Mouse (Mus musculus) lung, embryonic 16.5 days (tissue): ENCODE data around the gene Phf12. TPM values are rescaled to one million over a fixed set of nuclear protein-coding genes. Genes with fewer than 3 reads are reported as not detected.
A peak's percentile ranks its signal among the peaks of the same experiment; 100 is the strongest.

ENCODE experiments used
- ATAC-seq: fragments of 200-750 bp; cut with Nextera tagmentation; 2 replicates; pipeline ENCODE4 v1.8.0; 2017; ENCODE audit warnings: low read depth, mild to moderate bottlenecking, moderate library complexity
- H3K27ac ChIP-seq: fragments of 300-500 bp; sonication (generic); 2 replicates; pipeline ENCODE4 v1.5.1; 2014; ENCODE audit warnings: mild to moderate bottlenecking, control low read depth, low read length
- H3K27me3 ChIP-seq: fragments of 300-500 bp; sonication (generic); 2 replicates; pipeline ENCODE4 v1.6.1; 2014; ENCODE audit warnings: low read depth, low read length, mixed read lengths; ENCODE audit not compliant: control insufficient read depth, insufficient read depth
- H3K36me3 ChIP-seq: fragments of 300-500 bp; sonication (generic); 2 replicates; pipeline ENCODE4 v1.6.1; 2014; ENCODE audit warnings: low read length; ENCODE audit not compliant: control insufficient read depth, insufficient read depth
- H3K4me1 ChIP-seq: fragments of 300-500 bp; sonication (generic); replicated peaks from 2 replicates; pipeline ENCODE4 v1.6.1; 2014; ENCODE audit warnings: low read length, mixed read lengths; ENCODE audit not compliant: control insufficient read depth, insufficient read depth
- H3K4me2 ChIP-seq: fragments of 300-500 bp; sonication (generic); 2 replicates; pipeline ENCODE4 v1.6.1; 2014; ENCODE audit warnings: low read depth, low read length, control low read depth
- H3K4me3 ChIP-seq: fragments of 300-500 bp; sonication (generic); 2 replicates; pipeline ENCODE4 v1.5.1; 2014; ENCODE audit warnings: mild to moderate bottlenecking, low read length, control low read depth
- H3K9ac ChIP-seq: fragments of 300-500 bp; sonication (generic); 2 replicates; pipeline ENCODE4 v1.6.1; 2014; ENCODE audit warnings: low read length, control low read depth
- H3K9me3 ChIP-seq: fragments of 300-500 bp; sonication (generic); 2 replicates; pipeline ENCODE4 v1.6.1; 2016; ENCODE audit warnings: low read length; ENCODE audit not compliant: control insufficient read depth
- WGBS: fragments of 180-500 bp; shearing (Covaris S2); extraction: QIAGEN DNeasy Blood & Tissue Kit; methylation state at CpG from one replicate; pipeline ENCODE4 v1.1.7; 2014; 5-methylcytosine and 5-hydroxymethylcytosine counted together
- polyA plus RNA-seq: library from polyadenylated mRNA; unstranded; fragments of >200 nt; fragmentation: Nextera tagmentation; extraction: Ambion mirVana; gene quantifications from 2 replicates; pipeline ENCODE4 v1.2.1, GENCODE M21; 2015

The Phf12 gene
- polyA plus RNA-seq, 1 experiment from 2014 or later: 13.8 TPM

DNA sequence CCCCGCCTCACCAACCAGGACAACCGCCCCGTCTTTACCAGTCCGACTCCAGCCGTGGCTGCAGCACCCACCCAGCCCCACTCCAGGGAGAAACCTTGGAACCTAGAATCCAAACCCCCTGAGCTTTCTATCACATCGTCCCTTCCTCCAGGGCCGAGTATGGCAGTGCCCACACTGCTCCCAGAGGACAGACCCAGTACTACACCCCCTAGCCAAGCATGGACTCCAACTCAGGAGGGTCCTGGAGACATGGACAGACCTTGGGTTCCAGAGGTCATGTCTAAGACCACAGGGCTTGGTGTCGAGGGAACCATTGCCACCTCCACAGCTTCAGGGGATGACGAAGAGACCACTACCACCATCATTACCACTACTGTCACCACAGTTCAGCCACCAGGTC lies 28.9 kb upstream of the Phf12 start:
- Histone ChIP-seq H3K4me1 (no peaks in the 10 kb centered on the region), H3K36me3 (no peaks in the 10 kb centered on the region), H3K9me3 (no peaks in the 10 kb centered on the region), H3K4me2 (no peak overlapping the region), H3K9ac (no peak overlapping the region), H3K27ac (no peak overlapping the region), H3K27me3 (peaks cover 2% of the 10 kb centered on the region; the same call in 1 of the 2 replicates), H3K4me3 (no peak overlapping the region)
- 0 out of 2 replicates have a peak, but pooled peaks have one; percentile 26 for ATAC-seq
- WGBS: 31% methylated on average over 9 of the region's 9 CpGs

DNA sequence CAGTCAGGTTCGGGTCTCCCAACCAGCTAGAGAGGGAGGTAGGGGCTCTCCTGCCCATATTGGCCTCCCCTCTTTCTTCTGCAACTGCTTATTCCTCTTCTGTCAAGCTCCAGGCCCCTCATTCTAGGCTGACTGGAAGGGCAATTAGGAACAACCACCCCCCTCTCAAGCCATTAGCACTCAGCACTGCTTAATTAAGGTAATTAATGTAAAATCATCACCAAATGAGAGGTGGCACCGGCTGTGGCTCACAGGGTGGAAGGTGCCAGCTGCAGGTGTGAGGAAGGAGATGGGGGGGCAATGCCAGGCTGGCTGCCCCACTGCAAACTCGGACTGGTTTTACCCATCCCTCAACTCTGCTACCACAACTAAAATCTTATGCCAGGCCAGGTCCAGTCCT lies 26.1 kb upstream of the Phf12 start:
- Histone ChIP-seq H3K4me2 (no peak overlapping the region), H3K27ac (no peak overlapping the region), H3K4me3 (no peak overlapping the region), H3K4me1 (no peaks in the 10 kb centered on the region), H3K27me3 (peaks cover 2% of the 10 kb centered on the region; the same call in 1 of the 2 replicates), H3K9ac (no peak overlapping the region), H3K9me3 (no peaks in the 10 kb centered on the region), H3K36me3 (no peaks in the 10 kb centered on the region)
- ATAC-seq: no peak
- 52% methylated on average over 3 of the region's 3 CpGs for WGBS

DNA sequence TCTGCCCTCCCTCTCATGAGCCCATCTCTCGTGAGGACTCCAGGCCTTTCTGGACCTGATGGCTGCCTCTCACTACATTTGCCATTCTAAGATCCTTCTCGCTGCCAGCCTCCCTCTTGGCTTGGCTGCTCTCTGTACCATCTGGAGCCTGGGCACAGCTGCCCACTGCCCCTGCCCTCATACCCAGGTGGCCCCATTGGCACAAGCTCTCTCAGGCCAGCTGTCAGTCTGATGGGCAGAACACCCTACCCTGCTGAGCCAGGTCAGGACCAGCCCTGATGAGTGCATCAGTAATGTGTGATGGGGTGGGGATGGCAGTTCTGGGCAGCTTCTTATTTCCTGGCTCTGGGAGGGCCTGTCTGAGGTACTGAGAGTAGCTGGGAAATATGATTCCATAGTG lies 24.3 kb upstream of the Phf12 start:
- Histone ChIP-seq H3K27me3 (peaks cover 1% of the 10 kb centered on the region; the same call in 1 of the 2 replicates), H3K4me3 (no peak overlapping the region), H3K9ac (no peak overlapping the region), H3K9me3 (no peaks in the 10 kb centered on the region), H3K36me3 (no peaks in the 10 kb centered on the region), H3K4me2 (no peak overlapping the region), H3K27ac (no peak overlapping the region), H3K4me1 (no peaks in the 10 kb centered on the region)
- ATAC-seq: no peak
- 68% methylated on average over 2 of the region's 2 CpGs for WGBS

DNA sequence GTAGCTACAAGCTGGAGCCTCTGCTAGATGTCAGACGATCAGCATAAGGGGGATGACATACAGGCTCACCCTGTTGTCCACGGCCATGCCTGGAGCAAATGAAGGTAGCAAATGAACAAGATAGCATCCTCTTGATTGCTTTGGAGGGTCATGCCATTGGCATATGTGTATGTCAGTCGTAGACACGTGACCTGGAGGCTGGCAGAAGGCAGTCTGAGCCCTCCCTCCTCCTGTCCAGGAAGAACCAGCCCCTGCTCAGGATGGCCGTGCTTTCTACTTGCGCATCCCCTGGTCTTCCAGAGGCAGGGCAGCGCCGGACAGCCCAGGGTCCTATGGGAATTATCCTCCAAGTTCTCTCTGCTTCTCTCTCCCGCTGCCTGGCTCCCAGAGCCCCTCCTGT lies 23.6 kb upstream of the Phf12 start:
- Histone ChIP-seq H3K4me3 (no peak overlapping the region), H3K36me3 (no peaks in the 10 kb centered on the region), H3K27ac (no peak overlapping the region), H3K9me3 (no peaks in the 10 kb centered on the region), H3K27me3 (no peaks in the 10 kb centered on the region), H3K4me2 (no peak overlapping the region), H3K9ac (no peak overlapping the region), H3K4me1 (no peaks in the 10 kb centered on the region)
- WGBS: 50% methylated on average over 9 of the region's 9 CpGs
- no peak for ATAC-seq

DNA sequence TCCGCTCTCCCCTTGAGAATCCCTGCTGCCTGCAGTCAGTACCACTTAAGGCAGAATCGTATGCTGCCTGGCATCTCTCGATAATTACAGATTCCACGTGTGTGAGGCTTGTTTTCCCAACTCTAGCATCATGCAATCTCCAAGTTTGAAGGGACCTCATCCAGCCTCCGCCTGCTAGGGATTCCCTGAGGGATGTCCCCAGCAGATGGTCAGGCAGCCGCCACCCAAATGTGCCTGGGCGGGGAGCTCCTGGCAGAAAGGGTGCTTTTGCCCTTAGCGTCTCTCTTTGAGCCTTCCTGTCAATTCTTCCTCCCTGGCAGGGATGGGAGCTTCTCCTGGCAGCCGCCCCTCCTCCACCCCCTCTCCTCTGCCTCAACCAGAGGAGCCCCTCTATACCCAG lies 22.4 kb upstream of the Phf12 start:
- H3K4me3 ChIP-seq: no peak overlapping the region
- H3K4me2 ChIP-seq: no peak overlapping the region
- H3K27ac ChIP-seq: no peak overlapping the region
- WGBS: 50% methylated on average over 9 of the region's 9 CpGs
- no peak for ATAC-seq
- peaks cover 2% of the 10 kb centered on the region; the same call in 1 of the 2 replicates for H3K4me1 ChIP-seq
- H3K9me3 ChIP-seq: no peaks in the 10 kb centered on the region
- no peaks in the 10 kb centered on the region for H3K36me3 ChIP-seq
- H3K9ac ChIP-seq: no peak overlapping the region
- no peaks in the 10 kb centered on the region for H3K27me3 ChIP-seq

DNA sequence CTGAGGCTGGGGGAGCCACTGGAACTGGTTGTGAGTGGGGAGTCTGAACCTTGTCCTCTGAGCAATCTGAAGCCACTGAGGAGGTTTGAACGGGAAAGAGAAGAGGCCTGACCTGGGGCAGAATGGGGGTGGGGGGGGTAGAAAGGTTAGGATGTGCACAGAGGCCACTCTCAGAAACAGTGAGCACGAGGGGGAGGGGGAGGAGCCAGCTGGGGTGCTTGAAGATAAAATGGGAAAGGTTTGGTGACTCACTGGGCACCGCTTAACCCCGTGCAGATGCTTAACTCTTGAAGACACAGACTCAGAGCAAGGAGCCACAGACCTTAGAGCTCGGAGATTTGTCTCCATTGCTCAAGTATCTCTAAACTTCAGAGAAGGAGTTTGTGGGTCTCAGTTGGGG lies 21.7 kb upstream of the Phf12 start:
- Histone ChIP-seq H3K4me3 (no peak overlapping the region), H3K4me2 (no peak overlapping the region), H3K9me3 (no peaks in the 10 kb centered on the region), H3K36me3 (no peaks in the 10 kb centered on the region), H3K27me3 (no peaks in the 10 kb centered on the region), H3K27ac (no peak overlapping the region), H3K4me1 (peaks cover 2% of the 10 kb centered on the region; the same call in 1 of the 2 replicates), H3K9ac (no peak overlapping the region)
- 23% methylated on average over 5 of the region's 5 CpGs for WGBS
- ATAC-seq: no peak

DNA sequence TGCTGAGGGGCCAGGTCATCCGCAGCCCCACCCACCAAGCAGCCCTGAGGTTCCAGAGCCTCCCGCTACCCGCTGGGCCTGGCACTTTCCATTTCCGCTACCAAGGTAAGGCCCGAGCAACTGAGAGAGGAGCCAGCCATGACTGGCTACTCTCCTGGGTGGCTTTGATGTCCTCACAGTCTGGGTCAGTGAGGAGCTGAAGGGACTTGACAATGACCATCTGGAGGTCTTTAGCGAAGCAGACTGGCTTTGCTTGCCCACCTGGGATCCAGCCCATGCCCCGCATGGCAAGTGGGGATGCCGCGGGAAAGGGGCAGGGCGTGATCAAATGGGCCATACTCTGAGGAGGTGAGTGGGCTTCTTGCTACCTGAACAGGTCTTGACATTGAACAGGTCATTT lies 19.6 kb upstream of the Phf12 start:
- no peaks in the 10 kb centered on the region for H3K27me3 ChIP-seq
- WGBS: 83% methylated on average over 10 of the region's 10 CpGs
- no peaks in the 10 kb centered on the region for H3K9me3 ChIP-seq

DNA sequence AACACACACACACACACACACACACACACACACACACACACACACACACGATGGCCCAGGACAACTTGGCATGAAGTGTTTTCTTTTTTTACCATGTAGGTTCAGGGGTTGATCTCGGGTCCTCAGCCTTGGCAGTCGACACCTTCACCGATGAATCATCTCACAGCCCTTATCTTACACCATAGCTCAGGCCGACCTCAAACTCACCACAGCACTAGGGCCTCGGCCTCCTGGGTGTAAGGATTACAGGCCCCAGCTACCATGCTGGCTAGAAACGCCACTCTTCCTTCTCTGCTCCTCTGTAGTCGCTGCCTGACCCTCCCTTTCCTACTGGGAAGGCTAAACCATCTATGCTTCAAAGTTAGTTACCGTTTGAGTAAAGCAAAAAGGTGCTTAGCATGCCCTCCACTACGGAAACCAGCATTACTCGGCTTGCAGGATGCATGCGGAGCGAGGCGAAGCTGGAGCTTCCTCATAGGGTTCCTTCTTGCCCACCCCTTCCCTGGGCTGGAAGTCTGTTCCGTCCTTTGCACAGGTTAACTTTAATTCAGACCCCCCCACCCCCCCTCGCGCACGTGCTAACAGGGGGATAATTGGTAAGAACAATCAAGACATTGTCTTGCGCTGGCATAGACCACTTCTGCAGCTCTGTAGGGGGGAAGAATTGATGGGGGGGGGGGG lies 18.0 kb upstream of the Phf12 start:
- Histone ChIP-seq H3K36me3 (no peaks in the 10 kb centered on the region), H3K27ac (no peak overlapping the region), H3K4me2 (no peak overlapping the region), H3K27me3 (no peaks in the 10 kb centered on the region), H3K9ac (no peak overlapping the region), H3K9me3 (no peaks in the 10 kb centered on the region), H3K4me3 (no peak overlapping the region), H3K4me1 (peaks cover 2% of the 10 kb centered on the region; the same call in 1 of the 2 replicates)
- ATAC-seq: no peak
- WGBS: 21% methylated on average over 19 of the region's 19 CpGs

More for the DNA sequence above, 19.6 kb upstream of the Phf12 start:
- no peak overlapping the region for H3K27ac ChIP-seq
- no peak for ATAC-seq
- H3K4me2 ChIP-seq: no peak overlapping the region
- no peaks in the 10 kb centered on the region for H3K36me3 ChIP-seq
- no peak overlapping the region for H3K9ac ChIP-seq
- H3K4me1 ChIP-seq: peaks cover 2% of the 10 kb centered on the region; the same call in 1 of the 2 replicates
- H3K4me3 ChIP-seq: no peak overlapping the region

DNA sequence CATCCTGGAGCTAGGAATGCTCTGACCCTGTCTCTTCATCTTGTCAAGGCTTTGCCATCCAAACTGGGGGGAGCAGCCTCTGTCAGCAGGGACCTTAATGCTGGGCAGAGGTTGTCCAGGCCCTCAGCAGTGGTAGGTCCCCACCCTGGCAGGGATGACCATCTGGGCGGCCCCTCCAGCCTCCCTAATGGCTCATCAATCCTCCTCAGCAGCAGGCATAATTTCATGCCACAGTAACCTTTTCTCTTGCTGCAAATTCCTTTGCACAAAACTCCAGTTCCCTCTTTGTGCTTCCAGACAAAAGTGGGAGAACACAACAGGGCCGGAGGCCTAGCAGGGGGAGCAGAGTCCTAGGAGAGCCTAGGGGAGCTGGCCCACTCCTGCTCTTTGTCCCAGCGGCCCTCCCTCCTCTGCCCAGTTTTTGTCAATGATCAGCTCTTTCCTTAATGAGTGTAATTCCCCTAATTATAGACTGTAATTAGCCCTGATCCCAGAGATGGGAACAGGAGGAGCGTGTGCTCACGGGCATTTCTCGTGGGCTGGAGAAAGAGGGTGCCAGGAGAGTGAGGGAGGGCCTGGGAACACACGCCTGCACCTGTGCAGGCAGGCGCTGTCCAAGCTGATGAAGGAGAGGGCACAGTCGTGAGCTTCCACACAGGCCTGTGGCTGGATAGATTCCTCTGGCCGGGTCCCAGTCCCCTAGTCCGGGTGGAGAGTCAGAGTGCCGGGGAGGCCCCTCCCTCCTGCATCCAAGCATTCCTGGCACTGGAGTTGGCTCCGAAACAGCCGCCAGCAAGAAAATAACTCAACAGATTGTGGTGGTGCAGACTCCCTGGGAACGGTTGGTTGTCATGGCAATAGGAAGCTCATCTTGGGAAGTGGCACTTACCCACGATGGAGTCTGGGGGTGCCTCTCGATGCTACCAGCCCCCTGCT lies 17.2 kb upstream of the Phf12 start:
- Histone ChIP-seq H3K4me2 (no peak overlapping the region), H3K4me3 (no peak overlapping the region), H3K27ac (no peak overlapping the region), H3K36me3 (no peaks in the 10 kb centered on the region), H3K27me3 (no peaks in the 10 kb centered on the region), H3K9ac (no peak overlapping the region), H3K4me1 (peaks cover 2% of the 10 kb centered on the region; the same call in 1 of the 2 replicates), H3K9me3 (no peaks in the 10 kb centered on the region)
- 25% methylated on average over 17 of the region's 17 CpGs for WGBS
- peak; percentile 47; the same call in 1 of the 2 replicates for ATAC-seq
